In the genomic region with DNA sequence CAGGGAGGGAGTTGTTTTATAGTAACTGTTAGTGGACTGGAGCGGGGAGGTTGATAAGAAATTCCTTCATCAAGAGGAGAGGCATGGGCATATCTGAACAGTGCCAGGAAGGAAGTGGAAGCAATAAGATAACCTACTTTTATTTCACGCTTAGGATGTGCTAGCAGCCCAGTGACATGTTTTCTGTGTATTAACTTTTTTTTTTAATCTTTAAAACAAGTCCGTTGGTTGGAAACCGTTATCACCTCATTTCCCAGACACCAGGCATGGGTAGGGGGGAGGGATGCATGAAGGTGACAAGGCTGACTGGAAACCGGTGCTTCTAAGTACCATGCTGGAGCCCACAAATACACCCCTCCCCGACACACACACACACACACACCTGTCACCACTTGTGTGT, we compare ENCODE assay signal across 24 mouse cellular contexts.
DNase-seq lines count a peak whose midpoint lies in the region; ATAC-seq and TF ChIP-seq lines count a peak whose summit lies in the region.
"Had no signal": no experiment of that assay in that cellular context is flagged by ENCODE, and none has a peak within 500 bp of the region (broad histone marks: within the 10 kb centered on the region; RNA-seq: fewer than 3 reads in every experiment).

No protein-coding gene starts in this region.

- no peak overlapping the region for H3K27ac ChIP-seq in heart, embryonic 11.5 days (ENCODE audit: low read depth, low read length)
- peak overlapping the region; percentile 72 for H3K27ac ChIP-seq in liver, embryonic 13.5 days
- H3K27ac ChIP-seq in liver, postnatal 0 days (ENCODE audit: low read depth), result no peak overlapping the region
- H3K27ac ChIP-seq: embryonic facial prominence, embryonic 13.5 days; forebrain, embryonic 10.5 days; forebrain, embryonic 15.5 days; heart, embryonic 10.5 days; hindbrain, embryonic 12.5 days had no signal

- H3K4me1 ChIP-seq in heart, embryonic 11.5 days (ENCODE audit: control insufficient read depth, insufficient read depth, low read length), result 0 out of 2 replicates have a peak, but pooled peaks cover 2% of the 10 kb centered on the region
- peaks cover 23% of the 10 kb centered on the region for H3K4me1 ChIP-seq in liver, embryonic 13.5 days (replicated peaks)
- H3K4me1 ChIP-seq in liver, postnatal 0 days (ENCODE audit: insufficient read depth), result no peaks in the 10 kb centered on the region
- H3K4me1 ChIP-seq: forebrain, embryonic 10.5 days; hindbrain, embryonic 12.5 days had no signal

- no peaks in the 10 kb centered on the region for H3K27me3 ChIP-seq in heart, embryonic 11.5 days (ENCODE audit: control insufficient read depth, insufficient read depth, low read length)
- H3K27me3 ChIP-seq in liver, embryonic 13.5 days, result no peaks in the 10 kb centered on the region
- no peaks in the 10 kb centered on the region for H3K27me3 ChIP-seq in liver, postnatal 0 days (ENCODE audit: insufficient read depth, low read length)
- H3K27me3 ChIP-seq: forebrain, embryonic 15.5 days; hindbrain, embryonic 12.5 days had no signal

- 35% methylated on average over 6 of the region's 6 CpGs for WGBS in heart, embryonic 11.5 days (ENCODE audit: insufficient replicate concordance)
- WGBS in liver, embryonic 13.5 days (ENCODE audit: insufficient replicate concordance), result 26% methylated on average over 6 of the region's 6 CpGs
- 44% methylated on average over 6 of the region's 6 CpGs for WGBS in liver, postnatal 0 days (ENCODE audit: insufficient replicate concordance)

- no peaks in the 10 kb centered on the region for H3K36me3 ChIP-seq in heart, embryonic 11.5 days (ENCODE audit: control insufficient read depth, insufficient read depth, low read length)
- H3K36me3 ChIP-seq in liver, embryonic 13.5 days, result no peaks in the 10 kb centered on the region
- H3K36me3 ChIP-seq in liver, postnatal 0 days (replicated peaks; ENCODE audit: insufficient read depth, low read length), result no peaks in the 10 kb centered on the region
- H3K36me3 ChIP-seq: embryonic facial prominence, embryonic 13.5 days; forebrain, embryonic 10.5 days; forebrain, embryonic 15.5 days; heart, embryonic 10.5 days; hindbrain, embryonic 12.5 days had no signal

- intact Hi-C loops in heart, postnatal 14 days (cut with DNase I), result no loop called here

- no peak for DNase-seq in heart, postnatal 14 days
- peak; percentile 58 for DNase-seq in c-Kit-positive CD71-positive TER-119-positive erythroid progenitor cells, embryonic 14.5 days (ENCODE audit: low spot score)
- DNase-seq in liver, embryonic 13.5 days, result peak; percentile 26
- no peak for DNase-seq in liver, postnatal 0 days
- DNase-seq in kidney, postnatal 10 days, result no peak
- DNase-seq in cerebellum, postnatal 25 days, result no peak
- no peak for DNase-seq in urinary bladder, postnatal 14 days (ENCODE audit: low spot score)
- DNase-seq: adrenal gland, postnatal 14 days; cerebellum, adult 11 months; cerebellum, adult 9-10 months; cerebellum, postnatal 36 days; gastrocnemius, postnatal 10 days; heart, adult 18-20 months; heart, postnatal 4 days had no signal

- TF ChIP-seq CTCF in liver, postnatal 0 days (IDR thresholded peaks at IDR 0.05; ENCODE audit: low read depth), result no peak

- H3K4me2 ChIP-seq in heart, embryonic 11.5 days, result no peak overlapping the region
- H3K4me2 ChIP-seq in liver, embryonic 13.5 days, result peak overlapping the region; percentile 23
- 0 out of 2 replicates have a peak overlapping the region, but pooled peaks have one; percentile 1 for H3K4me2 ChIP-seq in liver, postnatal 0 days (ENCODE audit: low read depth, low read length)
- H3K4me2 ChIP-seq: embryonic facial prominence, embryonic 13.5 days; forebrain, embryonic 15.5 days; hindbrain, embryonic 12.5 days had no signal

- H3K9me3 ChIP-seq in heart, embryonic 11.5 days (replicated peaks; ENCODE audit: control insufficient read depth, low read length), result no peaks in the 10 kb centered on the region
- no peaks in the 10 kb centered on the region for H3K9me3 ChIP-seq in liver, embryonic 13.5 days (replicated peaks)
- no peaks in the 10 kb centered on the region for H3K9me3 ChIP-seq in liver, postnatal 0 days (ENCODE audit: low read length)
- H3K9me3 ChIP-seq: embryonic facial prominence, embryonic 13.5 days; forebrain, embryonic 10.5 days; forebrain, embryonic 15.5 days; heart, embryonic 10.5 days; hindbrain, embryonic 12.5 days had no signal

- no peak overlapping the region for H3K4me3 ChIP-seq in heart, embryonic 11.5 days (ENCODE audit: low read depth, low read length)
- H3K4me3 ChIP-seq in liver, embryonic 13.5 days (replicated peaks), result 0 out of 2 replicates have a peak overlapping the region, but pooled peaks have one; percentile 8
- H3K4me3 ChIP-seq in liver, postnatal 0 days (ENCODE audit: low read depth, low read length), result no peak overlapping the region
- H3K4me3 ChIP-seq: embryonic facial prominence, embryonic 13.5 days; forebrain, embryonic 10.5 days; forebrain, embryonic 15.5 days; heart, embryonic 10.5 days; hindbrain, embryonic 12.5 days had no signal

- TF ChIP-seq EP300 in liver, postnatal 0 days (IDR thresholded peaks at IDR 0.05; ENCODE audit: low read depth), result peak; percentile 88

- 0 out of 2 replicates have a peak, but pooled peaks have one; percentile 39 for ATAC-seq in heart, embryonic 11.5 days (replicated peaks; ENCODE audit: insufficient number of reproducible peaks, low FRiP score, low TSS enrichment)
- ATAC-seq in liver, embryonic 13.5 days (ENCODE audit: low read depth), result peak; percentile 93
- ATAC-seq in liver, postnatal 0 days, result peak; percentile 74
- ATAC-seq: activated CD4-positive, CD25-positive, alpha-beta regulatory T cell, adult 4 months; forebrain, embryonic 15.5 days; hindbrain, embryonic 16.5 days; inflammation-experienced regulatory T-cells, adult 6 months; Patski had no signal

- no peak overlapping the region for H3K9ac ChIP-seq in heart, embryonic 11.5 days (ENCODE audit: low read depth, low read length)
- H3K9ac ChIP-seq in liver, embryonic 13.5 days, result no peak overlapping the region
- H3K9ac ChIP-seq in liver, postnatal 0 days (replicated peaks), result no peak overlapping the region
- H3K9ac ChIP-seq: embryonic facial prominence, embryonic 13.5 days; forebrain, embryonic 15.5 days; hindbrain, embryonic 12.5 days had no signal

Comparison
In these comparisons a context has a peak if more than half of its experiments do, and no peak if none do; other contexts are left out.
1. DNase-seq: peak in c-Kit-positive CD71-positive TER-119-positive erythroid progenitor cells, embryonic 14.5 days (single experiment) and liver, embryonic 13.5 days (single experiment); none in heart, postnatal 14 days (0 of 2), liver, postnatal 0 days (single experiment), kidney, postnatal 10 days (single experiment), cerebellum, postnatal 25 days (0 of 2) and urinary bladder, postnatal 14 days (single experiment).
2. ATAC-seq: peak in every context shown above with its lines; median percentile 93 in liver, embryonic 13.5 days; 74 in liver, postnatal 0 days; 39 in heart, embryonic 11.5 days.